Mouse (Mus musculus): Measurements from ENCODE around the gene Rtp4. TPM values are rescaled to one million over a fixed set of nuclear protein-coding genes. Genes with fewer than 3 reads are reported as not detected.

Gene Rtp4
- polyA plus RNA-seq, 1 experiment from 2014 or later, result 5.2 TPM

- no peak overlapping the region for H3K27ac ChIP-seq (replicated peaks)
- no peak overlapping the region for H3K4me2 ChIP-seq
- H3K36me3 ChIP-seq, result no peaks in the 10 kb centered on the region
- H3K27me3 ChIP-seq (replicated peaks), result no peaks in the 10 kb centered on the region
- no peaks in the 10 kb centered on the region for H3K9me3 ChIP-seq (replicated peaks)
- H3K4me3 ChIP-seq (replicated peaks), result no peak overlapping the region
- 20% methylated on average over 3 of the region's 3 CpGs for WGBS
- peaks cover 6% of the 10 kb centered on the region for H3K4me1 ChIP-seq
- H3K9ac ChIP-seq (replicated peaks), result no peak overlapping the region
- peak; percentile 59; the same call in 1 of the 2 replicates for ATAC-seq (ENCODE audit: low FRiP score)
Observed at GRCm38 (mm10) chr16:23596696-23597095, 76.6 kb downstream of the Rtp4 start.

- no peaks in the 10 kb centered on the region for H3K27me3 ChIP-seq (replicated peaks)
- H3K9me3 ChIP-seq (replicated peaks), result no peaks in the 10 kb centered on the region
- no peak for ATAC-seq (ENCODE audit: low FRiP score)
- H3K4me2 ChIP-seq, result no peak overlapping the region
- no peaks in the 10 kb centered on the region for H3K36me3 ChIP-seq
- peaks cover 6% of the 10 kb centered on the region for H3K4me1 ChIP-seq
- no peak overlapping the region for H3K4me3 ChIP-seq (replicated peaks)
- no peak overlapping the region for H3K27ac ChIP-seq (replicated peaks)
- no peak overlapping the region for H3K9ac ChIP-seq (replicated peaks)
Observed at GRCm38 (mm10) chr16:23597968-23598367, 77.9 kb downstream of the Rtp4 start.

GRCm38 (mm10) chr16:23606220-23606619, 86.1 kb downstream of the Rtp4 start:
- Histone ChIP-seq H3K36me3 (no peaks in the 10 kb centered on the region), H3K4me3 (replicated peaks) (no peak overlapping the region), H3K27me3 (replicated peaks) (no peaks in the 10 kb centered on the region; the same call in 1 of the 2 replicates), H3K4me1 (0 out of 2 replicates have a peak, but pooled peaks cover 6% of the 10 kb centered on the region), H3K9me3 (replicated peaks) (no peaks in the 10 kb centered on the region), H3K27ac (replicated peaks) (no peak overlapping the region), H3K9ac (replicated peaks) (no peak overlapping the region), H3K4me2 (no peak overlapping the region)
- no peak for ATAC-seq (ENCODE audit: low FRiP score)
- WGBS, result 87% methylated on average over 2 of the region's 2 CpGs

- no peaks in the 10 kb centered on the region for H3K36me3 ChIP-seq
- H3K9ac ChIP-seq (replicated peaks), result no peak overlapping the region
- no peak overlapping the region for H3K4me3 ChIP-seq (replicated peaks)
- no peak for ATAC-seq (ENCODE audit: low FRiP score)
- no peak overlapping the region for H3K4me2 ChIP-seq
- no peak overlapping the region for H3K27ac ChIP-seq (replicated peaks)
- H3K9me3 ChIP-seq (replicated peaks), result no peaks in the 10 kb centered on the region
- 0 out of 2 replicates have a peak, but pooled peaks cover 6% of the 10 kb centered on the region for H3K4me1 ChIP-seq
- 94% methylated on average over 7 of the region's 7 CpGs for WGBS
- no peaks in the 10 kb centered on the region; the same call in 1 of the 2 replicates for H3K27me3 ChIP-seq (replicated peaks)
Observed at GRCm38 (mm10) chr16:23606651-23607050, 86.6 kb downstream of the Rtp4 start.

GRCm38 (mm10) chr16:23607911-23608410, 87.9 kb downstream of the Rtp4 start:
- 37% methylated on average over 1 of the region's 1 CpGs for WGBS

GRCm38 (mm10) chr16:23609748-23610185, 89.7 kb downstream of the Rtp4 start:
- WGBS, result 37% methylated on average over 11 of the region's 11 CpGs
- peak overlapping the region; percentile 25 for H3K4me3 ChIP-seq (replicated peaks)
- H3K36me3 ChIP-seq, result no peaks in the 10 kb centered on the region
- H3K9ac ChIP-seq (replicated peaks), result no peak overlapping the region
- 0 out of 2 replicates have a peak, but pooled peaks cover 6% of the 10 kb centered on the region for H3K4me1 ChIP-seq
- no peak for ATAC-seq (ENCODE audit: low FRiP score)
- H3K4me2 ChIP-seq, result peak overlapping the region; percentile 35
- H3K27me3 ChIP-seq (replicated peaks), result no peaks in the 10 kb centered on the region; the same call in 1 of the 2 replicates
- H3K27ac ChIP-seq (replicated peaks), result no peak overlapping the region
- H3K9me3 ChIP-seq (replicated peaks), result no peaks in the 10 kb centered on the region

More at GRCm38 (mm10) chr16:23607911-23608410, 87.9 kb downstream of the Rtp4 start:
- no peak for ATAC-seq (ENCODE audit: low FRiP score)
- H3K4me1 ChIP-seq, result 0 out of 2 replicates have a peak, but pooled peaks cover 6% of the 10 kb centered on the region
- no peak overlapping the region for H3K4me2 ChIP-seq
- no peaks in the 10 kb centered on the region for H3K9me3 ChIP-seq (replicated peaks)
- H3K4me3 ChIP-seq (replicated peaks), result no peak overlapping the region
- H3K9ac ChIP-seq (replicated peaks), result no peak overlapping the region
- no peaks in the 10 kb centered on the region for H3K36me3 ChIP-seq
- H3K27ac ChIP-seq (replicated peaks), result no peak overlapping the region
- no peaks in the 10 kb centered on the region; the same call in 1 of the 2 replicates for H3K27me3 ChIP-seq (replicated peaks)

- Histone ChIP-seq H3K36me3 (no peaks in the 10 kb centered on the region), H3K4me2 (no peak overlapping the region), H3K27ac (replicated peaks) (0 out of 2 replicates have a peak overlapping the region, but pooled peaks have one; percentile 28)
Observed at GRCm38 (mm10) chr16:23624205-23624604, 104.1 kb downstream of the Rtp4 start.

GRCm38 (mm10) chr16:23631531-23631930, 111.4 kb downstream of the Rtp4 start:
- WGBS, result 66% methylated on average over 2 of the region's 2 CpGs
- Histone ChIP-seq H3K4me2 (no peak overlapping the region), H3K4me1 (no peaks in the 10 kb centered on the region), H3K4me3 (replicated peaks) (no peak overlapping the region), H3K36me3 (no peaks in the 10 kb centered on the region), H3K9ac (replicated peaks) (no peak overlapping the region), H3K9me3 (replicated peaks) (no peaks in the 10 kb centered on the region), H3K27me3 (replicated peaks) (no peaks in the 10 kb centered on the region), H3K27ac (replicated peaks) (no peak overlapping the region)
- ATAC-seq (ENCODE audit: low FRiP score), result no peak

More at GRCm38 (mm10) chr16:23624205-23624604, 104.1 kb downstream of the Rtp4 start:
- Histone ChIP-seq H3K4me1 (0 out of 2 replicates have a peak, but pooled peaks cover 3% of the 10 kb centered on the region), H3K9ac (replicated peaks) (no peak overlapping the region), H3K27me3 (replicated peaks) (no peaks in the 10 kb centered on the region), H3K4me3 (replicated peaks) (no peak overlapping the region), H3K9me3 (replicated peaks) (no peaks in the 10 kb centered on the region)
- 32% methylated on average over 4 of the region's 4 CpGs for WGBS
- ATAC-seq (ENCODE audit: low FRiP score), result peak; percentile 66; the same call in 1 of the 2 replicates

GRCm38 (mm10) chr16:23632681-23633080, 112.6 kb downstream of the Rtp4 start:
- H3K27ac ChIP-seq (replicated peaks), result no peak overlapping the region
- 76% methylated on average over 2 of the region's 2 CpGs for WGBS
- no peak overlapping the region for H3K4me3 ChIP-seq (replicated peaks)
- no peak overlapping the region for H3K9ac ChIP-seq (replicated peaks)
- no peak for ATAC-seq (ENCODE audit: low FRiP score)
- no peaks in the 10 kb centered on the region for H3K36me3 ChIP-seq
- no peaks in the 10 kb centered on the region for H3K27me3 ChIP-seq (replicated peaks)
- H3K4me1 ChIP-seq, result no peaks in the 10 kb centered on the region
- no peak overlapping the region for H3K4me2 ChIP-seq
- H3K9me3 ChIP-seq (replicated peaks), result no peaks in the 10 kb centered on the region

GRCm38 (mm10) chr16:23653028-23653427, 132.9 kb downstream of the Rtp4 start:
- no peak overlapping the region for H3K4me2 ChIP-seq
- 93% methylated on average over 5 of the region's 5 CpGs for WGBS
- no peaks in the 10 kb centered on the region for H3K4me1 ChIP-seq
- H3K27me3 ChIP-seq (replicated peaks), result no peaks in the 10 kb centered on the region
- ATAC-seq (ENCODE audit: low FRiP score), result no peak
- no peak overlapping the region for H3K9ac ChIP-seq (replicated peaks)
- H3K36me3 ChIP-seq, result no peaks in the 10 kb centered on the region
- H3K9me3 ChIP-seq (replicated peaks), result no peaks in the 10 kb centered on the region
- H3K27ac ChIP-seq (replicated peaks), result no peak overlapping the region
- H3K4me3 ChIP-seq (replicated peaks), result no peak overlapping the region

GRCm38 (mm10) chr16:23653479-23653878, 133.4 kb downstream of the Rtp4 start:
- H3K36me3 ChIP-seq, result no peaks in the 10 kb centered on the region
- no peaks in the 10 kb centered on the region for H3K27me3 ChIP-seq (replicated peaks)
- no peak for ATAC-seq (ENCODE audit: low FRiP score)
- H3K4me1 ChIP-seq, result no peaks in the 10 kb centered on the region
- H3K4me3 ChIP-seq (replicated peaks), result no peak overlapping the region
- WGBS, result 63% methylated on average over 4 of the region's 4 CpGs
- no peak overlapping the region for H3K4me2 ChIP-seq
- no peak overlapping the region for H3K9ac ChIP-seq (replicated peaks)
- no peaks in the 10 kb centered on the region for H3K9me3 ChIP-seq (replicated peaks)
- no peak overlapping the region for H3K27ac ChIP-seq (replicated peaks)

Measured in neural tube, embryonic 15.5 days (tissue).